In the genomic region with DNA sequence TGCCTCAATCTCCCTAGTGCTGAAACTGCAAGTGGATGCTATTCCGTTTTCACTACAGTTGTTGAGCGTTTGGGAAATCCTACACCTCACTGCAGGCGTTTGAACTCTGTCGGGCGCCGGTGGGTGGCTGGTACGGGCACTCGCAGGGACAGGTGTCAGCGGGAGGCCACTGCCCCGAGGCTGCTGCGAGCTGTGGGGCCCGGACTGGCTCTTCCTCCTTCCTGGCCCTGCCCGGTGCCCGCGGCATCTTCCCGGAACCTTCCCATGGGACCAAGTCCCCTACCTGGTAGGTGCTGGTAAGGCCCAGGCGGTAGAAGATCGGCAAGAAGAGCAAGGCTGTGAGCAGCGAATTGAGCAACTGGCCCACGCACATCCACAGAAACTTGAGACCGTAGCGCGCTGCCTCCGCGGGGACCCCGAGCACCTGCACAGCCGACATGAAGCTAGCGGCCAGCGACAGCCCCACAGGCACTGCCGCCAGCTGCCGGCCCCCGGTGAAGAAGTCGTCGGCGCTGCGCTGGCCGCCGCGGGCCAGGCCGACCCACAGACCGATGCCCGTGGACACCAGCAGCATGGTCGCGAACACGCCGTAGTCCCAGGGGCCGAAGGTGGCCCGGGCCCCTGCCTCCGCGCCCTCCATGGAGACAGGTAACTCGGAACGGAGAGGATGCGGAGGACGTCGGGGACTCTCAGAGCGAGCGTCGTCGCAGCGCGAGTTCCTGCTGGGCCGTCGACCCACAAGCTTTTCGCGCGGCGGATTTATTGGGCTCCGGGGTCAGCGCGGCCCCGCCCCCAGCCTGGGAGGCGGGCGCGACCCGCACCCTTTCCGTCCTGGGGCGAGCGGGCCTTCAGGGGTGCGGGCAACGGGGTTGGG, we compare ENCODE assay signal across 10 mouse cellular contexts. TPM values are rescaled to one million over a fixed set of nuclear protein-coding genes. Genes with fewer than 3 reads are reported as not detected.
DNase-seq lines count a peak whose midpoint lies in the region; ATAC-seq lines count a peak whose summit lies in the region.
"Had no signal": no experiment of that assay in that cellular context is flagged by ENCODE, and none has a peak within 500 bp of the region (broad histone marks: within the 10 kb centered on the region; RNA-seq: fewer than 3 reads in every experiment).

A gene (minus strand): TSS at position 736 of the 874 bp plus-strand sequence.

- peaks cover 74% of the 10 kb centered on the region for H3K27me3 ChIP-seq in heart, embryonic 10.5 days (ENCODE audit: insufficient read depth, poor library complexity, severe bottlenecking)
- peaks cover 35% of the 10 kb centered on the region for H3K27me3 ChIP-seq in forebrain, embryonic 14.5 days (replicated peaks; ENCODE audit: control insufficient read depth, insufficient read depth, low read length)
- H3K27me3 ChIP-seq in liver, embryonic 16.5 days (ENCODE audit: control insufficient read depth, insufficient read depth, low read depth, low read length): peaks cover 45% of the 10 kb centered on the region

- DNase-seq in heart, embryonic 10.5 days (ENCODE audit: low spot score): no peak
- no peak for DNase-seq in heart, postnatal 25 days (ENCODE audit: low spot score)
- DNase-seq in CD4-positive helper T cell, adult 2 months (ENCODE audit: low read depth, low spot score): peak; percentile 37
- DNase-seq in forebrain, embryonic 14.5 days (ENCODE audit: low spot score): no peak
- no peak for DNase-seq in layer of hippocampus, postnatal 14 days (ENCODE audit: low spot score in 2 of 2)
- no peak for DNase-seq in right cerebral cortex, postnatal 4 days
- DNase-seq: cerebellum, adult 8-10 months had no signal

- H3K36me3 ChIP-seq in heart, embryonic 10.5 days: peaks cover 36% of the 10 kb centered on the region
- peaks cover 35% of the 10 kb centered on the region for H3K36me3 ChIP-seq in forebrain, embryonic 14.5 days (ENCODE audit: control insufficient read depth, insufficient read depth, low read length)
- H3K36me3 ChIP-seq in liver, embryonic 16.5 days (ENCODE audit: control insufficient read depth, insufficient read depth): peaks cover 22% of the 10 kb centered on the region

- 3% methylated on average over 80 of the region's 80 CpGs for WGBS in heart, embryonic 10.5 days
- WGBS in forebrain, embryonic 14.5 days: 3% methylated on average over 80 of the region's 80 CpGs
- WGBS in liver, embryonic 16.5 days (ENCODE audit: insufficient replicate concordance): 5% methylated on average over 78 of the region's 80 CpGs

- H3K9me3 ChIP-seq in heart, embryonic 10.5 days: no peaks in the 10 kb centered on the region
- H3K9me3 ChIP-seq in forebrain, embryonic 14.5 days (replicated peaks; ENCODE audit: control insufficient read depth, low read length): no peaks in the 10 kb centered on the region
- H3K9me3 ChIP-seq in liver, embryonic 16.5 days (replicated peaks; ENCODE audit: control insufficient read depth, low read length): no peaks in the 10 kb centered on the region

- intact Hi-C loops in heart, postnatal 25 days (cut with DNase I): loop anchor here (10.0 kb wide), 1 partner anchor 583 kb away; no protein-coding TSS in a partner anchor

- peak within 1 kb of the TSS; percentile 28 for H3K4me2 ChIP-seq in forebrain, embryonic 14.5 days (ENCODE audit: low read length)
- no peak within 1 kb of the TSS for H3K4me2 ChIP-seq in liver, embryonic 16.5 days (ENCODE audit: low read depth, low read length)

- H3K4me3 ChIP-seq in heart, embryonic 10.5 days: peak within 1 kb of the TSS; percentile 51
- peak within 1 kb of the TSS; percentile 16 for H3K4me3 ChIP-seq in forebrain, embryonic 14.5 days (ENCODE audit: low read depth, low read length)
- peak within 1 kb of the TSS; percentile 14; the same call in 1 of the 2 replicates for H3K4me3 ChIP-seq in liver, embryonic 16.5 days (ENCODE audit: low read depth, low read length)

- H3K27ac ChIP-seq in heart, embryonic 10.5 days: no peak within 1 kb of the TSS
- no peak within 1 kb of the TSS for H3K27ac ChIP-seq in forebrain, embryonic 14.5 days (ENCODE audit: low read depth, low read length)
- H3K27ac ChIP-seq in liver, embryonic 16.5 days (ENCODE audit: low read length): no peak within 1 kb of the TSS
- H3K27ac ChIP-seq: macrophage had no signal

- H3K4me1 ChIP-seq in heart, embryonic 10.5 days: peaks cover 34% of the 10 kb centered on the region
- H3K4me1 ChIP-seq in forebrain, embryonic 14.5 days (ENCODE audit: control insufficient read depth, insufficient read depth, low read length): peaks cover 7% of the 10 kb centered on the region
- H3K4me1 ChIP-seq in liver, embryonic 16.5 days (ENCODE audit: control insufficient read depth, low read depth, low read length): peaks cover 32% of the 10 kb centered on the region

- peak within 1 kb of the TSS; percentile 35 for H3K9ac ChIP-seq in forebrain, embryonic 14.5 days (ENCODE audit: low read length)
- H3K9ac ChIP-seq in liver, embryonic 16.5 days (ENCODE audit: low read depth, low read length): no peak within 1 kb of the TSS; the same call in 1 of the 2 replicates

- ATAC-seq in forebrain, embryonic 14.5 days: no peak
- ATAC-seq in liver, embryonic 16.5 days (ENCODE audit: low read depth): no peak
- no peak for ATAC-seq in megakaryocyte-erythroid progenitor cell, adult 5-6 weeks (replicated peaks; ENCODE audit: low FRiP score, low TSS enrichment, poor library complexity, severe bottlenecking)

RNA-seq across cellular contexts. Expression of the gene that starts here (rescaled TPM):
- polyA plus RNA-seq in heart, embryonic 10.5 days (2016; fragmentation: Nextera tagmentation; extraction: Ambion mirVana): 0.07 and 0.29 TPM in 2 replicates
- total RNA-seq in heart, postnatal 25 days (2021): not detected
- polyA plus RNA-seq in forebrain, embryonic 14.5 days (2014; fragmentation: Nextera tagmentation; extraction: Ambion mirVana): 0.60 and 0.89 TPM in 2 replicates
- 0.11 TPM in 1 of 2 replicates, not detected in the other for polyA plus RNA-seq in liver, embryonic 16.5 days (2015; fragmentation: Nextera tagmentation; extraction: Ambion mirVana)
- total RNA-seq in megakaryocyte-erythroid progenitor cell, adult 5-6 weeks (2014; fragmentation: Nextera tagmentation): 0.59 TPM in 1 of 2 replicates, not detected in the other
- total RNA-seq in megakaryocyte-erythroid progenitor cell, adult 5-6 weeks (2017): not detected in 2 replicates
- total RNA-seq in layer of hippocampus, postnatal 14 days (2021): 1 to 10 TPM; 7.3 to 8.3 TPM
- polyA plus RNA-seq: macrophage had no signal

Comparison
In these comparisons a context has a peak if more than half of its experiments do, and no peak if none do; other contexts are left out.
1. RNA of the gene that starts here (total RNA-seq): 7.3 to 8.3 TPM in layer of hippocampus, postnatal 14 days; not detected in heart, postnatal 25 days and 0.59 TPM in megakaryocyte-erythroid progenitor cell, adult 5-6 weeks; every median in the first group is over 4 times any median in the second.
2. Peak in every context shown above with its lines, with median percentiles within 50 percentile points of each other: H3K4me3 ChIP-seq.